Mouse (Mus musculus): ENCODE data around the gene Chst5. TPM values are rescaled to one million over a fixed set of nuclear protein-coding genes. Genes with fewer than 3 reads are reported as not detected.

The Chst5 gene
- polyA plus RNA-seq, 1 experiment, result 0.70 TPM

DNA sequence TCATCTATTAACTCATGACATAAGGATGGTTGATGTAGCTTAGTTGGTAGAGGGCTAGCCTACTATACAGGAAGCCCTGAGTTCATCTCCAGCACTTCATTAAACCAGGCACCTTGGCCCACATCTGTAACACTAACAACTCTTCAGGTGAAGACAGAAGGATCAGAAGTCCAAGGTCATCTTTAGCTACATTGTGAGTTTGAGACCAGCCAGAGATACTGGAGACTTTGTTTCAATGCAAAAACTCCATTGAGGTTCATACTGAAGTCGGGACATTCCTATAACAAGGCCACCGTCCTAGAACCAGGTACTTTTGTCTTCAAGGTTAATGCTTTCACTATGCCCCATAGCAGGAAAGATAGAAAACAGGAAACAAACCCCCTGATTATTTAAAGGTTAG lies 24.0 kb upstream of the Chst5 start:
- WGBS, result 75% methylated on average over 2 of the region's 2 CpGs
- Histone ChIP-seq H3K27ac (ENCODE audit: control insufficient read depth, insufficient read depth, low read depth, low read length, poor library complexity) (no peak overlapping the region), H3K4me1 (ENCODE audit: control insufficient read depth, insufficient read depth, low read length) (no peaks in the 10 kb centered on the region), H3K4me3 (replicated peaks; ENCODE audit: control insufficient read depth, low read depth, low read length) (no peak overlapping the region)
- TF ChIP-seq CTCF (IDR thresholded peaks at IDR 0.05; ENCODE audit: control insufficient read depth, insufficient read depth, low read length) (no peak), POLR2A (IDR thresholded peaks at IDR 0.05; ENCODE audit: borderline replicate concordance, control insufficient read depth, low read depth, low read length) (no peak)

- TF ChIP-seq POLR2A (IDR thresholded peaks at IDR 0.05; ENCODE audit: borderline replicate concordance, control insufficient read depth, low read depth, low read length) (peak; percentile 49; the same call in 1 of the 2 replicates), CTCF (IDR thresholded peaks at IDR 0.05; ENCODE audit: control insufficient read depth, insufficient read depth, low read length) (no peak)
- Histone ChIP-seq H3K27ac (ENCODE audit: control insufficient read depth, insufficient read depth, low read depth, low read length, poor library complexity) (peak within 1 kb of the TSS; percentile 59), H3K4me3 (replicated peaks; ENCODE audit: control insufficient read depth, low read depth, low read length) (peak within 1 kb of the TSS; percentile 69), H3K4me1 (ENCODE audit: control insufficient read depth, insufficient read depth, low read length) (no peaks in the 10 kb centered on the region)
- WGBS, result 2% methylated on average over 53 of the region's 53 CpGs
These were observed 23.3 kb upstream of the Chst5 start, which contains the start of gene Tmem231 for GRCm38 (mm10) chr8:111933348-111934076. TSS of gene Tmem231 (minus strand) at chr8:111933881.

- Histone ChIP-seq H3K4me3 (replicated peaks; ENCODE audit: control insufficient read depth, low read depth, low read length) (peak overlapping the region; percentile 69), H3K4me1 (ENCODE audit: control insufficient read depth, insufficient read depth, low read length) (no peaks in the 10 kb centered on the region), H3K27ac (ENCODE audit: control insufficient read depth, insufficient read depth, low read depth, low read length, poor library complexity) (peak overlapping the region; percentile 59)
- WGBS, result 49% methylated on average over 19 of the region's 19 CpGs
- TF ChIP-seq CTCF (IDR thresholded peaks at IDR 0.05; ENCODE audit: control insufficient read depth, insufficient read depth, low read length) (no peak), POLR2A (IDR thresholded peaks at IDR 0.05; ENCODE audit: borderline replicate concordance, control insufficient read depth, low read depth, low read length) (no peak)
These were observed 22.5 kb upstream of the Chst5 start for GRCm38 (mm10) chr8:111932580-111933336.

DNA sequence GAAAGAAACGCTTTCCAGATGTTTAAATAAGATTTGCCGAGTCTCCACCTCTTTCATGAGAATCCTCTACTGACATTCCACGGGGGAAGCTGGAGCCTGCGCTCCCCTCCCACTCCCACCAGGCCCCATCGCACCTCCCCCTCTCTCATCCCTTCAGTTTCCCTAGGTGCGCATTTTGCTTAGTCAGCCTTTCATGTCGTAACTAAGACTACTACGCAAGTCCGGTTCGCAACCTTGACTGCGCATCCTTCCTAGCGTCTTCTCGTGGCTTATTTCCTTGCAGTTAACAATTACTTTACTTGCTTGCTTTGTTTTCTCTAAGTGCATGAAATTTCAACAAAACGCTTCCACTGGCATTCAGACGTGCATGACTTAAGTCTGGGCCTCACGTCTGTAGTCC lies 21.5 kb upstream of the Chst5 start:
- no peaks in the 10 kb centered on the region for H3K4me1 ChIP-seq (ENCODE audit: control insufficient read depth, insufficient read depth, low read length)
- TF ChIP-seq POLR2A (IDR thresholded peaks at IDR 0.05; ENCODE audit: borderline replicate concordance, control insufficient read depth, low read depth, low read length) (no peak), CTCF (IDR thresholded peaks at IDR 0.05; ENCODE audit: control insufficient read depth, insufficient read depth, low read length) (no peak)
- H3K27ac ChIP-seq (ENCODE audit: control insufficient read depth, insufficient read depth, low read depth, low read length, poor library complexity), result no peak overlapping the region
- WGBS, result 86% methylated on average over 16 of the region's 16 CpGs
- H3K4me3 ChIP-seq (replicated peaks; ENCODE audit: control insufficient read depth, low read depth, low read length), result no peak overlapping the region

- TF ChIP-seq CTCF (IDR thresholded peaks at IDR 0.05; ENCODE audit: control insufficient read depth, insufficient read depth, low read length) (no peak), POLR2A (IDR thresholded peaks at IDR 0.05; ENCODE audit: borderline replicate concordance, control insufficient read depth, low read depth, low read length) (no peak)
- Histone ChIP-seq H3K4me1 (ENCODE audit: control insufficient read depth, insufficient read depth, low read length) (no peaks in the 10 kb centered on the region), H3K27ac (ENCODE audit: control insufficient read depth, insufficient read depth, low read depth, low read length, poor library complexity) (peak overlapping the region; percentile 86), H3K4me3 (replicated peaks; ENCODE audit: control insufficient read depth, low read depth, low read length) (peak overlapping the region; percentile 24)
- WGBS, result 43% methylated on average over 8 of the region's 8 CpGs
These were observed 19.5 kb upstream of the Chst5 start for GRCm38 (mm10) chr8:111929648-111930344.

- WGBS, result 64% methylated on average over 7 of the region's 7 CpGs
- H3K27ac ChIP-seq (ENCODE audit: control insufficient read depth, insufficient read depth, low read depth, low read length, poor library complexity), result no peak overlapping the region
- peaks cover 2% of the 10 kb centered on the region; the same call in 1 of the 2 replicates for H3K4me1 ChIP-seq (ENCODE audit: control insufficient read depth, insufficient read depth, low read length)
- no peak for TF ChIP-seq CTCF (IDR thresholded peaks at IDR 0.05; ENCODE audit: control insufficient read depth, insufficient read depth, low read length)
- H3K4me3 ChIP-seq (replicated peaks; ENCODE audit: control insufficient read depth, low read depth, low read length), result no peak overlapping the region
These were observed 14.7 kb upstream of the Chst5 start for GRCm38 (mm10) chr8:111924976-111925375.

DNA sequence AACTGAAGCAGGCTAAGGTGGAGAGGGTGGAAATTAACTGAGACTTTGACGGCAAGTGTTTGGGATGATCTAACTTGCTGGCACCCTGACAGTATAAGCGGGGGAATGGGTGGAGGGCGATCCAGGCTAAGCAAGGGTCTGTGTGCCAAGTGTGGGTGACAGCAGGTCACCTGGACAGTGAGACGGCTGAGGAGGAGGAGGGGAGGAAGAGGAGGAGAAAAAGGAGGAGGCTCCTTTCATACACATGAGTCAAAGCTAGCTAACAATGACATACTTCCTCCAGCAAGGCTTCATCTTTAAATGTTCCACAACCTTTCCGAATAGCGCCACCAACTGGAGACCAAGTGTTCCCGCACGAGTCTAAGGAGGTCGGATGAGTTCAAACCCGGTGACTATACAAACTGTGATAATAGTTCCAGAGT lies 13.1 kb upstream of the Chst5 start:
- Histone ChIP-seq H3K4me1 (ENCODE audit: control insufficient read depth, insufficient read depth, low read length) (peaks cover 2% of the 10 kb centered on the region; the same call in 1 of the 2 replicates), H3K4me3 (replicated peaks; ENCODE audit: control insufficient read depth, low read depth, low read length) (peak overlapping the region; percentile 43), H3K27ac (ENCODE audit: control insufficient read depth, insufficient read depth, low read depth, low read length, poor library complexity) (peak overlapping the region; percentile 25; the same call in 1 of the 2 replicates)
- TF ChIP-seq CTCF (IDR thresholded peaks at IDR 0.05; ENCODE audit: control insufficient read depth, insufficient read depth, low read length), result peak; percentile 53
- TF ChIP-seq POLR2A (IDR thresholded peaks at IDR 0.05; ENCODE audit: borderline replicate concordance, control insufficient read depth, low read depth, low read length), result no peak
- WGBS, result 22% methylated on average over 10 of the region's 10 CpGs

GRCm38 (mm10) chr8:111920971-111921370 lies 10.7 kb upstream of the Chst5 start:
- 61% methylated on average over 4 of the region's 4 CpGs for WGBS
- peaks cover 2% of the 10 kb centered on the region; the same call in 1 of the 2 replicates for H3K4me1 ChIP-seq (ENCODE audit: control insufficient read depth, insufficient read depth, low read length)
- no peak overlapping the region for H3K27ac ChIP-seq (ENCODE audit: control insufficient read depth, insufficient read depth, low read depth, low read length, poor library complexity)
- no peak overlapping the region for H3K4me3 ChIP-seq (replicated peaks; ENCODE audit: control insufficient read depth, low read depth, low read length)
- TF ChIP-seq POLR2A (IDR thresholded peaks at IDR 0.05; ENCODE audit: borderline replicate concordance, control insufficient read depth, low read depth, low read length), result no peak
- TF ChIP-seq CTCF (IDR thresholded peaks at IDR 0.05; ENCODE audit: control insufficient read depth, insufficient read depth, low read length), result no peak
